Mouse (Mus musculus) kidney, embryonic 15.5 days (tissue): Measurements from ENCODE around the gene Rpl26. TPM values are rescaled to one million over a fixed set of nuclear protein-coding genes. Genes with fewer than 3 reads are reported as not detected.

ENCODE experiments used
- ATAC-seq: fragments of 200-750 bp; cut with Nextera tagmentation; replicated peaks from 2 replicates; pipeline ENCODE4 v1.8.0; 2017; ENCODE audit warnings: moderate TSS enrichment; ENCODE audit not compliant: low FRiP score
- H3K27ac ChIP-seq: fragments of 300-500 bp; sonication (generic); 2 replicates; pipeline ENCODE4 v1.5.1; 2015; ENCODE audit warnings: mild to moderate bottlenecking, inconsistent platforms
- H3K27me3 ChIP-seq: fragments of 300-500 bp; sonication (generic); 2 replicates; pipeline ENCODE4 v1.6.1; 2015; ENCODE audit warnings: inconsistent platforms
- H3K36me3 ChIP-seq: fragments of 300-500 bp; sonication (generic); 2 replicates; pipeline ENCODE4 v1.6.1; 2015; ENCODE audit warnings: inconsistent platforms
- H3K4me1 ChIP-seq: fragments of 300-500 bp; sonication (generic); 2 replicates; pipeline ENCODE4 v1.6.1; 2015; ENCODE audit warnings: inconsistent platforms
- H3K4me2 ChIP-seq: fragments of 300-500 bp; sonication (generic); 2 replicates; pipeline ENCODE4 v1.6.1; 2015; ENCODE audit warnings: moderate library complexity, mild to moderate bottlenecking, inconsistent platforms
- H3K4me3 ChIP-seq: fragments of 300-500 bp; sonication (generic); replicated peaks from 2 replicates; pipeline ENCODE4 v1.5.1; 2015; ENCODE audit warnings: mild to moderate bottlenecking, inconsistent platforms
- H3K9ac ChIP-seq: fragments of 300-500 bp; sonication (generic); 2 replicates; pipeline ENCODE4 v1.6.1; 2015; ENCODE audit warnings: mild to moderate bottlenecking, inconsistent platforms
- H3K9me3 ChIP-seq: fragments of 300-500 bp; sonication (generic); replicated peaks from 2 replicates; pipeline ENCODE4 v1.6.1; 2016; ENCODE audit warnings: inconsistent platforms
- WGBS: fragments of 180-500 bp; shearing (Covaris S2); methylation state at CpG from one replicate; pipeline ENCODE4 v1.1.7; 2015; ENCODE audit warnings: mixed read lengths; 5-methylcytosine and 5-hydroxymethylcytosine counted together
- polyA plus RNA-seq: library from polyadenylated mRNA; unstranded; fragments of >200 nt; fragmentation: Nextera tagmentation; extraction: Ambion mirVana; gene quantifications from 2 replicates; pipeline ENCODE4 v1.2.1, GENCODE M21; 2015

The Rpl26 gene
- polyA plus RNA-seq, 1 experiment from 2014 or later: 1,042 TPM

GRCm38 (mm10) chr11:68903775-68904174 lies 2.4 kb downstream of the Rpl26 start:
- 89% methylated on average over 2 of the region's 2 CpGs for WGBS

GRCm38 (mm10) chr11:68904375-68905137 lies 3.2 kb downstream of the Rpl26 start:
- no peak overlapping the region; the same call in 1 of the 2 replicates for H3K9ac ChIP-seq
- no peaks in the 10 kb centered on the region for H3K27me3 ChIP-seq
- no peak overlapping the region for H3K4me3 ChIP-seq
- H3K36me3 ChIP-seq: peaks cover 52% of the 10 kb centered on the region
- WGBS: 80% methylated on average over 8 of the region's 8 CpGs
- H3K4me1 ChIP-seq: peaks cover 26% of the 10 kb centered on the region
- no peak overlapping the region for H3K4me2 ChIP-seq
- no peak for ATAC-seq
- 0 out of 2 replicates have a peak overlapping the region, but pooled peaks have one; percentile 6 for H3K27ac ChIP-seq
- H3K9me3 ChIP-seq: no peaks in the 10 kb centered on the region

More at GRCm38 (mm10) chr11:68903775-68904174, 2.4 kb downstream of the Rpl26 start:
- Histone ChIP-seq H3K4me3 (no peak overlapping the region), H3K27ac (no peak overlapping the region), H3K9ac (no peak overlapping the region), H3K4me1 (peaks cover 26% of the 10 kb centered on the region), H3K27me3 (no peaks in the 10 kb centered on the region), H3K4me2 (no peak overlapping the region), H3K36me3 (peaks cover 52% of the 10 kb centered on the region), H3K9me3 (no peaks in the 10 kb centered on the region)
- no peak for ATAC-seq

- Histone ChIP-seq H3K4me1 (peaks cover 26% of the 10 kb centered on the region), H3K9ac (no peak overlapping the region; the same call in 1 of the 2 replicates), H3K9me3 (no peaks in the 10 kb centered on the region), H3K27me3 (no peaks in the 10 kb centered on the region), H3K4me3 (no peak overlapping the region), H3K27ac (0 out of 2 replicates have a peak overlapping the region, but pooled peaks have one; percentile 6), H3K4me2 (no peak overlapping the region), H3K36me3 (peaks cover 52% of the 10 kb centered on the region)
- 92% methylated on average over 3 of the region's 3 CpGs for WGBS
- no peak for ATAC-seq
Observed at GRCm38 (mm10) chr11:68905138-68905531, 3.8 kb downstream of the Rpl26 start.

- Histone ChIP-seq H3K36me3 (peaks cover 52% of the 10 kb centered on the region), H3K27ac (peak overlapping the region; percentile 52; the same call in 1 of the 2 replicates), H3K4me1 (peaks cover 24% of the 10 kb centered on the region), H3K9ac (no peak overlapping the region), H3K9me3 (no peaks in the 10 kb centered on the region), H3K4me2 (no peak overlapping the region), H3K27me3 (no peaks in the 10 kb centered on the region), H3K4me3 (no peak overlapping the region)
- 90% methylated on average over 9 of the region's 9 CpGs for WGBS
- ATAC-seq: no peak
Observed at GRCm38 (mm10) chr11:68905665-68906460, 4.5 kb downstream of the Rpl26 start.

GRCm38 (mm10) chr11:68906461-68906790 lies 5.0 kb downstream of the Rpl26 start:
- no peaks in the 10 kb centered on the region for H3K27me3 ChIP-seq
- WGBS: 58% methylated on average over 4 of the region's 4 CpGs
- ATAC-seq: 0 out of 2 replicates have a peak, but pooled peaks have one; percentile 43

GRCm38 (mm10) chr11:68907251-68907650 lies 5.9 kb downstream of the Rpl26 start:
- Histone ChIP-seq H3K27me3 (no peaks in the 10 kb centered on the region), H3K9me3 (no peaks in the 10 kb centered on the region), H3K9ac (no peak overlapping the region), H3K36me3 (peaks cover 52% of the 10 kb centered on the region), H3K4me1 (peaks cover 34% of the 10 kb centered on the region), H3K4me2 (no peak overlapping the region), H3K4me3 (no peak overlapping the region), H3K27ac (peak overlapping the region; percentile 52; the same call in 1 of the 2 replicates)
- WGBS: 79% methylated on average over 3 of the region's 3 CpGs
- no peak for ATAC-seq

More at GRCm38 (mm10) chr11:68906461-68906790, 5.0 kb downstream of the Rpl26 start:
- no peaks in the 10 kb centered on the region for H3K9me3 ChIP-seq
- H3K36me3 ChIP-seq: peaks cover 52% of the 10 kb centered on the region
- no peak overlapping the region for H3K4me2 ChIP-seq
- peaks cover 25% of the 10 kb centered on the region for H3K4me1 ChIP-seq
- no peak overlapping the region for H3K4me3 ChIP-seq
- H3K9ac ChIP-seq: no peak overlapping the region
- H3K27ac ChIP-seq: peak overlapping the region; percentile 52

GRCm38 (mm10) chr11:68908846-68909503 lies 7.6 kb downstream of the Rpl26 start:
- WGBS: 46% methylated on average over 7 of the region's 7 CpGs

GRCm38 (mm10) chr11:68911531-68912177 lies 10.3 kb downstream of the Rpl26 start:
- WGBS: 14% methylated on average over 14 of the region's 14 CpGs
- Histone ChIP-seq H3K36me3 (peaks cover 9% of the 10 kb centered on the region), H3K9ac (no peak overlapping the region), H3K4me2 (peak overlapping the region; percentile 40), H3K4me1 (peaks cover 31% of the 10 kb centered on the region), H3K9me3 (no peaks in the 10 kb centered on the region), H3K27ac (peak overlapping the region; percentile 94), H3K4me3 (peak overlapping the region; percentile 17; the same call in 1 of the 2 replicates), H3K27me3 (no peaks in the 10 kb centered on the region)
- no peak for ATAC-seq

More at GRCm38 (mm10) chr11:68908846-68909503, 7.6 kb downstream of the Rpl26 start:
- no peak overlapping the region for H3K9ac ChIP-seq
- H3K27ac ChIP-seq: peak overlapping the region; percentile 46; the same call in 1 of the 2 replicates
- peaks cover 36% of the 10 kb centered on the region for H3K36me3 ChIP-seq
- no peak for ATAC-seq
- H3K4me1 ChIP-seq: peaks cover 33% of the 10 kb centered on the region
- H3K27me3 ChIP-seq: no peaks in the 10 kb centered on the region
- H3K4me2 ChIP-seq: no peak overlapping the region
- H3K9me3 ChIP-seq: no peaks in the 10 kb centered on the region
- no peak overlapping the region for H3K4me3 ChIP-seq

- WGBS: 91% methylated on average over 4 of the region's 4 CpGs
- Histone ChIP-seq H3K4me1 (peaks cover 29% of the 10 kb centered on the region), H3K27ac (no peak overlapping the region), H3K9ac (no peak overlapping the region), H3K36me3 (no peaks in the 10 kb centered on the region), H3K4me2 (no peak overlapping the region), H3K27me3 (no peaks in the 10 kb centered on the region), H3K4me3 (no peak overlapping the region), H3K9me3 (no peaks in the 10 kb centered on the region)
- ATAC-seq: no peak
Observed at GRCm38 (mm10) chr11:68914566-68914965, 13.2 kb downstream of the Rpl26 start.

GRCm38 (mm10) chr11:68923191-68923590 lies 21.8 kb downstream of the Rpl26 start:
- WGBS: 67% methylated on average over 3 of the region's 3 CpGs
- H3K4me1 ChIP-seq: peaks cover 14% of the 10 kb centered on the region
- ATAC-seq: no peak

GRCm38 (mm10) chr11:68924749-68925148 lies 23.4 kb downstream of the Rpl26 start:
- no peak for ATAC-seq
- H3K9me3 ChIP-seq: no peaks in the 10 kb centered on the region
- H3K9ac ChIP-seq: no peak overlapping the region
- H3K27ac ChIP-seq: no peak overlapping the region
- H3K36me3 ChIP-seq: no peaks in the 10 kb centered on the region
- H3K4me3 ChIP-seq: no peak overlapping the region
- peaks cover 14% of the 10 kb centered on the region for H3K4me1 ChIP-seq
- H3K4me2 ChIP-seq: no peak overlapping the region
- 83% methylated on average over 2 of the region's 2 CpGs for WGBS
- no peaks in the 10 kb centered on the region for H3K27me3 ChIP-seq

More at GRCm38 (mm10) chr11:68923191-68923590, 21.8 kb downstream of the Rpl26 start:
- no peak overlapping the region for H3K27ac ChIP-seq
- no peak overlapping the region for H3K9ac ChIP-seq
- no peak overlapping the region for H3K4me3 ChIP-seq
- no peaks in the 10 kb centered on the region for H3K9me3 ChIP-seq
- no peaks in the 10 kb centered on the region for H3K36me3 ChIP-seq
- H3K4me2 ChIP-seq: no peak overlapping the region
- H3K27me3 ChIP-seq: no peaks in the 10 kb centered on the region
